Mouse (Mus musculus) retina, embryonic 14.5 days (tissue): ENCODE results near the gene 5730455P16Rik.
"Not testable (repeated sequence)": the region's sequence is repeated elsewhere in the genome, so short reads cannot be mapped to it uniquely, and the experiment has no call there.

Experiments used
- DNase-seq: peaks from one replicate; pipeline ENCODE4 v3.0.0-alpha.2; 2015; ENCODE audit warnings: low spot score

Gene 5730455P16Rik

GRCm38 (mm10) chr11:80377712-80378451, at the start of gene 5730455P16Rik:
Gene 5730455P16Rik, minus strand, starts transcription at chr11:80378034.
- peak; percentile 86 for DNase-seq

GRCm38 (mm10) chr11:80426029-80426813, 48.4 kb upstream of the 5730455P16Rik start:
- not testable (repeated sequence) for DNase-seq

GRCm38 (mm10) chr11:80425247-80425778, 47.5 kb upstream of the 5730455P16Rik start:
- DNase-seq, result no peak

GRCm38 (mm10) chr11:80424691-80425090, 46.9 kb upstream of the 5730455P16Rik start:
- DNase-seq, result no peak

- no peak for DNase-seq
Measured at GRCm38 (mm10) chr11:80421421-80422047, 43.7 kb upstream of the 5730455P16Rik start.

GRCm38 (mm10) chr11:80420202-80420984, 42.6 kb upstream of the 5730455P16Rik start:
- no peak for DNase-seq

- DNase-seq, result no peak
Measured at GRCm38 (mm10) chr11:80419743-80420142, 41.9 kb upstream of the 5730455P16Rik start.

- no peak for DNase-seq
Measured at GRCm38 (mm10) chr11:80417085-80417484, 39.3 kb upstream of the 5730455P16Rik start.

GRCm38 (mm10) chr11:80410377-80410776, 32.5 kb upstream of the 5730455P16Rik start:
- no peak for DNase-seq

- not testable (repeated sequence) for DNase-seq
Measured at GRCm38 (mm10) chr11:80407878-80408277, 30.0 kb upstream of the 5730455P16Rik start.

GRCm38 (mm10) chr11:80396617-80397016, 18.8 kb upstream of the 5730455P16Rik start:
- no peak for DNase-seq

- DNase-seq, result no peak
Measured at GRCm38 (mm10) chr11:80395930-80396329, 18.1 kb upstream of the 5730455P16Rik start.

- DNase-seq, result no peak
Measured at GRCm38 (mm10) chr11:80391407-80392120, 13.7 kb upstream of the 5730455P16Rik start.

- no peak for DNase-seq
Measured at GRCm38 (mm10) chr11:80389885-80390284, 12.1 kb upstream of the 5730455P16Rik start.

- DNase-seq, result no peak
Measured at GRCm38 (mm10) chr11:80386790-80387189, 9.0 kb upstream of the 5730455P16Rik start.

GRCm38 (mm10) chr11:80385055-80385454, 7.2 kb upstream of the 5730455P16Rik start:
- DNase-seq, result no peak

- DNase-seq, result no peak
Measured at GRCm38 (mm10) chr11:80384461-80384860, 6.6 kb upstream of the 5730455P16Rik start.

- no peak for DNase-seq
Measured at GRCm38 (mm10) chr11:80383626-80384046, 5.8 kb upstream of the 5730455P16Rik start.

GRCm38 (mm10) chr11:80383019-80383625, 5.3 kb upstream of the 5730455P16Rik start, which contains the start of gene Zfp207:
Gene Zfp207, plus strand, starts transcription at chr11:80383279.
- DNase-seq, result peak; percentile 98

- DNase-seq, result no peak
Measured at GRCm38 (mm10) chr11:80382626-80383018, 4.8 kb upstream of the 5730455P16Rik start.
